Mouse (Mus musculus): ENCODE results near the gene Retreg3.
A peak's percentile ranks its signal among the peaks of the same experiment; 100 is the strongest.
"Not testable (repeated sequence)": the region's sequence is repeated elsewhere in the genome, so short reads cannot be mapped to it uniquely, and the experiment has no call there.

Retreg3 gene

DNA sequence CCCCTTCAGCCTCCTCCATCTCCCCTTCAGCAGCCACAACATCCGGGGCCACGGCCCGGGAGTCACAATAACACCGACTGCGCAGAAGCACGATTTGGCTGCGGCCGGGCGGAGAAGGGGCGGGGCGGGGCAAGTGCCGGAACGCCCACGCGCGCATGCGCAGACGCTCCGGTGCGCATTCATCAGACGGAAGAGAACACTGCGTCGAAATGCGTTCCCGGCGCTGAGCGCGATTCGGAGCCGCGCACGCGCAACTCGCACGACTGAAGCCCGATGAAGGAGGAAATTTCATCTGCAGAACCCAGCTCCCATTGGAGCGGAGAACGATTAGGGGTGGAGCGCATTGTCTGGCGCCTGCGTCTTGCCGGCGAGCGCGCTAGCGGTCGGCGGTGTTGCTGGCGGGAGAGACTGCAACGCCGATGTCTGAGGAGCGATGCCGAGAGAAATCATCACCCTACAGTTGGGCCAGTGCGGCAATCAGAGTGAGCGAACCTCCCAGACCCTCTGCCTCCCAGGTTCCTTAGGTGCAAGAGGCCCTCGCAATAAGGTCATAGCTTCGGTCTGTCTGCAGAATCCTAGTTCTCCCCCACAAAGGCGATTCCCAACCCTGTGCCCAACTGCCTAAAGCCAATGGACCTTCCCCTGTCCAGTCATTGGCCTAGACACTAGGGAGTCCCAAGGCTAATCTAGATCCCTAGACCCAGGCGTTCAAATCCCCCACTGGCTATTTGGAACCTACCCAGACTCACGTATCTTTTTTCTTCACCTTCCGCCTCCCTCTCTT is at the start of gene Retreg3, which contains the start of gene Tubg1:
TSS of gene Retreg3 (minus strand) at position 133 of the 784 bp plus-strand sequence.
TSS of gene Tubg1 (plus strand) at position 178 of the 784 bp plus-strand sequence.
- peak; percentile 98 for DNase-seq (ENCODE audit: low spot score)

DNA sequence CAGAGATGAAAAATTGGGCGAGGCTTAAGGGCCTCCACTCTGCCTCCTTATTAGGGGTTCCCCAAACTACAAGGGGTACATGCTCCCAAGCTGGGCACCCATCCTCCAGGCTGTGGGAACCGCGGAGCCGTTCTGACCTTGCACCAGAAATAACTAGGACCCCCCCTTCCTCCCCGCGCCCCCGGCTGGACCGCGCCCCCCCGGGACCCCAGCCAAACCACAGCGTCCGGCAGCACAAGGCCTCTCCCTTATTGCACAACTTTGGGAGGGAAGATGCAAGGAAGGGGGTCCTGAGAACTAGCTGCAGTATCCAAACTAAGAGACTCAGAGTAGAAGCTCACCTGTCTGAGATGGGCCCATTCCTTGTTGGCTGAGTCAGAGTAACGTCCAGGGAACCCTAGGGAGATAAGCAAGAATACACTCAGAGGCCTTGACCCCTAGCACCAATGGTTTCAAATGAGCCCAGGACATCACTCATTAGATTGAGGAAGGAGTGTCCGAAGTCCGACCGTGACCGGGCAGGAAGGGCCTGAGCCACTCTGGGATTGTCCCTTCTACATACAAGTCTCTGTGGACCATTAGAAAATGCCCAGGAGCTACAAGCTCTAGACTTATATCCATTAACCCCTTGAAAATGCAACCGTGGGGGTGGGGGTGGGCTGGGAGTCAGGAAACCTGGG is 48.7 kb upstream of the Retreg3 start:
- DNase-seq (ENCODE audit: low spot score), result peak; percentile 62

DNA sequence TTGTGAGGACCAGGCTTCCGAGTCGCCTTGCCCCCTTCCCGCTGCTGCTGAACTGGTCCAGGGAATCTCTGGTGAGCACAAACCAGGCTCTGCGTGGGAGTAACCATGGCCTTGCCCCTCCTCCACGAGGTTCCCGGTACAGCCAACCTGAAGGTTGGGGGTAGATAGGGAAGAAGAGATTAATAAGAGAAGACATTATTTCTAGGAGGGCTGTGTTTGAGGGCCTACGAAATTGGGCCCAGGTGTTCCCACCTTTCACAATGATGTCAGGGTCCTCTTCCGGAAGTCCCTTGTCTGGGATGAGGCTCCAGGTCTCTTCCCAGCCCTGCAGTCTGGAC is 48.2 kb upstream of the Retreg3 start:
- no peak for DNase-seq (ENCODE audit: low spot score)

DNA sequence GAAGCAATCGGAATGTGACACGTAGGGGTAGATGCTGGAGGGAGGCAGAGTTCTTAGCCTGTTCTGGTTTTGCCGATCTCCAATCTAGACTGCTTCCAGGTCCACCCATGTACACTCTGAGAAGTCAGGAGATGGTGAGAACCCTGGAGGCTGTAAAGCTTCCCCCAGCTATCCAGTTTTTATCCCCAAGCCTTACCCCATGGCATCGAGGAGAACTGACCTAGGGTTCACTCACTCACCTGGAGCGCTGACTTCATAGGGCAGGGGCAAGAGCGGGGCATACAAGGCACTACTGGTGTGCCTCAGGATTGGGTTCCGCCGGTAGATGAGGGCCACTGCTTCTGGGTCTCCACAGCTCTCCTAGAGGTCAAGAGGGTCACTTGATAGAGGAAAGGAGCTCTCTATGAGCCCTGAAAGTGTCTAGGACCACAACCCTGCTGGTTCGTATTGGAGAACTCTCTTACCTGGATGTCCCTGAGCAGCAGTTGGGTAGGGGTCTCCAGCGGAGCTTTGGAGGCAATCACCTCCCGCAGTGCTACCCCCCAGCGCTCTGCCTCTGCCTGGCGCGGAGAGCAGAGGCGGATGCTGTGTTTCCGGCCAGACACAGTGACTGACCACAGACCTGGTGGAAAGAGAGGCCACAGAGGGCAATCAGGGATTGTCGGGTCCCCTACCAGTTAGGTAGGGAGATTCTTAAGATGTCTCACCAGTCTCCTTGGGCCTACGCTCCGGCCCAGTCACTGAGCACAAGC is 47.7 kb upstream of the Retreg3 start:
- DNase-seq (ENCODE audit: low spot score), result no peak

DNA sequence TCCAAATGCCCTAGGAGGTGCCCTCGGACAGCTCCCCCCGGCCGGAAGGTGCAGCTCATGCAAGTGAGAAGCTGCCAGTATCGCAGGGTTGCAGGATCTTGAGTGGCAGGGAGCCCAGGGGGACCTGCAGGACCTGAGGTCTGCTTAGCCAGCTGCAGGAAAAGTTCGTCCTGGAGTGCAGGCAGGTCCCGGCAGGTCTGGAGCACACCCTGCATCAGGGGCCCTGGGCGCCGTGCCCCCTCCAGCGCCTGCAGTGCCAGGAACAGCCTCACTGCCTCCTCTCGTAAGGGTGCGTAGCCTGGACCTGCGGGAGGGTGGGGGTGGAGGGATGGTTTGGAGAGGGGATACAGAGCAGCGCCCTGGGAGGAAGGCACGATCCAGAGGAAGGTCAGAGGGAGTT is 46.7 kb upstream of the Retreg3 start:
- DNase-seq (ENCODE audit: low spot score), result no peak

DNA sequence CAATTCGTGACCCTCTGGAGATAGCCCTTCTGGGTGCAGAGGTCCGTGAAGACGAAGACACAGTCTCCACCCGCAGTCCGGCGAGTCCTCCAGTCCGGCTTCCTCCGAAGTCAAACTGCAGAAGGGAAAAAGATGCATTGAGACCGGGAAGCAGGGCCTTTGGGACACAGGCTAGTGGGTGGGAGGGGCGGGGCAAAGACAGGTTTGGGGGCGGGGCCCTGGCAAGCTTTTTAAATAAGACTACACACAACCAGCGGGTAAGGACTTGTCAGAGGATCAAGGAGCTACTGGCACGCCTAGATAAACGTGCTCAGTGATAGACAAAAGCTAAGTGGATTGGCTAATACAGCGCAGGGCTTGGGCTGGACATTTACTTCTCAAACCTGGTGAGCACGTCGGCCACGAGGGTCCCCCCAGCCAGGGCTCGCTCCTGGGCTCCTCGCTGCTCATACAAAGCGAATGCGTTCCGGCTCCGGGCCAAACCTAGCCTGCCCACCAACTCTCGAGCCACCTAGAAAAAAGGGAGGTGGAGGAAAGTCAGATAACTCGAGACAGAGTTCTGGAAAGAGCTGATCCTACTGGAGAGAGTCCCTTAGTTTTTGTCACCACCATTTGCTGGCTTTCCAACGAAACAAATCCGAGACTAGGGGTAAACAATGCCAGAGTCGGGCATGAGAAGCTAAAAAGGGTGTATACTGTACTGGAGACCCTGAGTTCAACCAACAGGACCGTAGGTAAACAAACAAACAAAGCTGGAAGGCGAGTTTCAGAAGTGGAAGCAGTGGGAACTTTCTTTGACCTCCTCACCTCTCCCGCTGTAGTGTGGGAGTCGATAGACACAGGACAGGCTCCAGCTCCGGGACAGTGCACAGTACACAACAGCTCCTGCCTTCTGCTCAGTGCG is 45.2 kb upstream of the Retreg3 start:
- DNase-seq (ENCODE audit: low spot score), result peak; percentile 59

DNA sequence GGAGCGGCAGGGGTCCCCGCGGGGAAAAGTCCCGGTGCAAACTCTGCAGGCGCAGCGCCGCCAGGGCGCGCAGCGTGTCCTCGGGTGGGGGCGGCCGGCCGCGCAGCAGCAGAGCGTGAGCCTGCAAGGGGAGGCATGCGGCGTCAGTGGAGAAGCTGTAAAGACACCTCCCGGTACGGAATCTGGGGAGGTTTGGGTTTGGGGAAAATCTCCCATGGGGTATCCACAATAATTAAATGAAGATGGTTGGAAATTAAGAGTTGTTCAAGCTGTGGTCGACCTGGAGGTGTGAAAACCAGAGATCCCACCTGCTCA is 44.6 kb upstream of the Retreg3 start:
- DNase-seq (ENCODE audit: low spot score), result no peak

DNA sequence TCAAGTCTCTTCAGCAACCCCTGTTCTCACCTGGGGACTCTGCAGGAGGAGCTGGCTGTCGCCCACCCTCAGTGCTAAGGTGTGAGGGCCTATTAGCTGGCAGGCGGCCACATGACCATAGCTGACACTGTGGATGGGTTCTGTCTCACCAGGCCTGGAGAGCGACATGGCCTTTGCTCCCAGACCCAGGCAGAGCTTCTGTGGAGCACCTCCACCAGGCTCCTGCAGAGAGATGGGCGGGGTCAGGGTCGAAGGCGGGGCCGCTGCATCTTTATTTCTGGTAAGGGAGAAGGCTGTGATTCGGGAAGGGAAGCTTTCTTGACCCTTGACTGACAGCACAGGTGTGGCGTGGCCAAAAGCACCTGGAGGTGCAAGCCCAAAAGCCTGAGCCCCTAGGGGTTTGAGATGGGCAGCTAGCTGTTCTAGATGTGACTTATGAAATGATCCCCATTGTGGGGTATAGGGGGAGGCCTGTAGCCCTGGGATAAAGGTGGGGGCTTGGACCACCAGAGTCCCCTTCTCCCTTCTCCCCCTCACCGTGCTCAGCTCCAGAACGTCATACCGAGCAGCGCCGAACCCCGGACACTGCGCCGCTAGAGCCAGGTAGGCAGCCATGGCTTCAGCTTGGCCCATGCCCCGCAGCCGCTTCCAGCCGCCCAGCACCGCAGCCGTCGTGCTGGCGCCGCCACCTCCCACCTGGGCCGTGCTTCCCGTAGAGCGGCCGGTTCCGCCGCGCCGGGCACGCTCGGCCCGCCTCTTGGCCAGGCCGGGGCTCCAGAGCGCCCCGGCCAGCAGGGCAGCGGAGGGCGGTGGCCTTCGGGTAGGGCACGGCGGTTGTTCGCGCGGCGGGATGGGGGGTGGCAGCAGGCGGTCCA is 44.0 kb upstream of the Retreg3 start:
- no peak for DNase-seq (ENCODE audit: low spot score)

DNA sequence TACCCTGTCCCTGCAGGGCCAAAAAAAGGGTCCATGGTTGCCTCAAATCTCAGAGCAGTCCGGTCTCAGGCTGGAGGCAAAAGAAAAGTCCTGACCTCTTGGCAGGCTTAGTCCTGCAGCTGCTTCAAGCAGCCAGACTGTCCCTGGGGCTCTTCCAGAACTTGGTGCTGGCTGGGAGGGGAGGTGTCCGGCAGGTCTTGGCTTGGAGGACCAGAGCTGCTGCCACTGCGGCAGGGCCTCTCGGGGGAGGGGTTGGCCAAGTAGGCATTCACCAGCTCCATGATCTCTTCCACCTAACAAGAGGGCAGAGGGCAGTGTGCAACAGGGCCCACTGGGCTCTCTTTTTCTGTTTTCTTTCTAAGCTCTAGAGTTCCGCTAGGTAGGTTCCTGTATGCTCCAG is 43.1 kb upstream of the Retreg3 start:
- DNase-seq (ENCODE audit: low spot score), result peak; percentile 63

DNA sequence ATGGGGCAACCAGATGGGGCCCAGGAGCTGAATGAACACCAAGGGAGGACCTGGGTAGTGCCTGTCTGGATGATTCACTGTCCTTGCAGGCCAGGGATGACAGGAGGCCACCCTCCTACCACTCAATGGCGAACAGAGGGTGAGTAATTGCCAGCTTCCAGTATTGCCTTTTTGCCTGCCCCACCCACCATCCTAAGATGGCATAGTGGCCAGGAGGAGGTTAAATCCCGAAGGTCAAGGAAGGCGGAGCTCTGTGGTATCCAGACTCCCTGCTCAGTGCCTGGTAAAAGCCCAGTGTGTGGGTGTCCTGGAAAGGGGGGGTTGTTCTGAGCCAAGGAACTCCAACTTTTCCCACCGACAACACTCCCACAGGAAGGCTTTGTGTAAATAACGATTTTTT is 42.6 kb upstream of the Retreg3 start:
- DNase-seq (ENCODE audit: low spot score), result no peak

DNA sequence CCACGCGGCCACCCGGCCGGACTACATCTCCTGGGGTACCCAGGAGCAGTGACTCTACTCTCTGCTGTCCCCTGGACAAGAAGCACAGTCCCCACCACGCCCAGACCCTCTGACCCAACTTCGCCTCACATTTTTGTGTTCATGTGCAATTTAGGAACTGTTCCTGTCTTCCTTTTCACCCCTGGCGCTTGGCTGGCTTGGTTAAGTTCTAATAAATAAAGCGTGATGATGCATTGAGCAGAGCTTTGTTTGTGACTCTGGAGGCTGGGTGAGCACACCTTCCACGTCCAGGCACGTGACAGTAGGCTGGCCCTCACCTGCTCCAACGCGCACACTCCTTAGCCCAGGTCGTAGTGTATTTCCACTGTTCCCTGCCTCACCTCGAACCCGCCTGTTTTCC is 41.9 kb upstream of the Retreg3 start:
- no peak for DNase-seq (ENCODE audit: low spot score)

DNA sequence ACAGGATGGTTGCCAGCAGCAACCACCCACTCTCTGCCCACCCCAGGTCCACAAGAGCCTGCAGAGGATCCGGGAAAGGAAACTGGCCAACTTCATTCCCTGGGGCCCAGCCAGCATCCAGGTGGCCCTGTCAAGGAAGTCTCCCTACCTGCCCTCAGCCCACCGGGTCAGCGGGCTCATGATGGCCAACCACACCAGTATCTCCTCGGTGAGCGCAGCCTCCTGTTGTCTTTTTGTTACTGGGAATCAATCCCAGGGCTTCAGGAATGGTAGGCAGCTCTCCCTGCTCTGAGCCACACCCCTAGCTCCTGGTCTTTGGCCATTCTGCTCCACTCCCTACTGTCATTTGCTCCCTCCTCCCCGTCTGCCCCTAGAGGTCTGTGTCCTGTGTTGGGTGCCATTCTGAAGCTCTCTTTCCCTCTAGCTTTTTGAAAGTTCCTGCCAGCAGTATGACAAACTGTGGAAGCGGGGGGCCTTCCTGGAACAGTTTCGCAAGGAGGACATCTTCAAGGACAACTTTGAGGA is 41.4 kb upstream of the Retreg3 start:
- not testable (repeated sequence) for DNase-seq (ENCODE audit: low spot score)

DNA sequence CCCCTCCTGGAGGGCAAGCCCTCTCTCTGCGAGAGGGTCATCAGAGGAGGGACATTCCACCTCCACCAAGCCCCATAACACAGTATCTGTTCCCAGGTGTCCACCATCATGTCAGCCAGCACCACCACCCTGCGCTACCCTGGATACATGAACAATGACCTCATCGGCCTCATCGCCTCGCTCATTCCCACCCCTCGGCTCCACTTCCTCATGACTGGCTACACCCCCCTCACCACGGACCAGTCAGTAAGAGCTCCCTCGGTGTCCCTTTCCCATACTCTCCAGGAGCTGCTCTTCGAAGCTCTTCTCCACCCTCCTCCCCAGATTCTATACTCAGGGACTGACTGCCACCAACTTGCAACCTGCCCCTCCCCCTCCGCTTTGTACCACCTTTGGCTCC is 40.5 kb upstream of the Retreg3 start:
- DNase-seq (ENCODE audit: low spot score), result not testable (repeated sequence)

DNA sequence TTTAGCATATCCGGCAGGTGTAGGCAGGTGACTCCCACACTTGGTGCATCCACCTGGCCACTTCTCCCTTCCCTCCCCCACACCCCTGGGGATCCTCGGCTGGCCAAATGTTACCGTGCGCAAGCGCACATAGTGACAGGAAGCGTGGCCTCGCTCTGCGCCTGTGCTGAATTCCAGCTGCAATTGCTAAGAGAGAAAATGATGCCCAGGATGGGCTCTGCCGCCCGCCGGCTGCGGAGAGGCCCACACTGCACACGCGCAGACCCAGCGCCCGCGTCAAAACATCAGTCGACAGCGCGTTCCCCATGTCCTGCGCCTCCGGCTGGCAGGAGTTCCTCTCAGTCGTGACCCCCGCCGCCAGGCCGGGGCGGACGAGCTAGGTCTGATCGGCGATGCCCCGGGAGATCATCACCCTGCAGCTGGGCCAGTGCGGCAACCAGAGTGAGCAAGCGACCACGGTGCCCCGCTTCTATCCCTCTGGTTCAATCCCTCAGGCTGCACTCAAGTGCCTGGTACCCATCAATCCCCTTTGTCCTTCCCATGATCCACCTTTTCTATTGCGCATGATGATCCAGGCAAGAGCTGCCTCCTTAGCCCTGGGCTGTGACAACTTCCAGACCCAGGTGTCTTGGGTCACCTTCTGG is 36.2 kb upstream of the Retreg3 start, which contains the start of gene Tubg2:
TSS of gene Tubg2 (plus strand) at position 180 of the 644 bp plus-strand sequence.
- DNase-seq (ENCODE audit: low spot score), result peak; percentile 50

DNA sequence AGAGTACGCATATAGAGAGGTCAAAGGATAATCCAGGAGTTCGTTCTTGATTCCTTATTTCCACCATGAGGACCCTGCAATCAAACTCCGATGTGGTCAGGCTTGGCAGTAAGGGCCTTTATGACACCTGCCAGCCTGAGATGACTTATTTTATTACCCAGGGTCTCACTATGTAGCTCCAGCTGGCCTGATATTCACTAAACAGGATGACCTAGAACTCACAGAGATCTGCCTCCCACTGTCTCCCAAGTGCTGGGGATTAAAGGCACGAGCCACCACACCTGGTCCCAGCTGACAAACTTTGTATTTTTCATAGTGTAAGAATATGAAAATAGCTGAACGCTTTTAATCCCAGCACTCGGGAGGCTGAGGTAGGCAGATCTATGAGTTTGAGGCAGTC is 35.5 kb upstream of the Retreg3 start:
- DNase-seq (ENCODE audit: low spot score), result no peak

DNA sequence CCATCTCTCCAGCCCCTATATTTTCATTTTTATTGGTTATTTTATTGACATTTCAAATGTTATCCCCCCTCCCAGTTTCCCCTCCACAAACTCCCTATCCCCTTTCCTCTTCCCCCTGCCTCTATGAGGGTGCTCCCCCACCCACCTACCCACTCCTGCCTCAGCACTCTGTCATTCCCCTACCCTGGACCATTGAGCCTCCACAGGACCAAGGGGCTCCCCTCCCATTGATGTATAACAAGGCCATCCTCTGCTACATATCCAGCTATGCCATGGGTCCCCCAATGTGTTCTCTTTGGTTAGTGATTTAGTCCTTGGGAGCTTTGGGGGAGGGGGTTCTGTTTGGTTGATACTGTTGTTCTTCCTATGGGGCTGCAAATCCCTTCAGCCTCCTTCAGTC is 35.0 kb upstream of the Retreg3 start:
- DNase-seq (ENCODE audit: low spot score), result no peak

DNA sequence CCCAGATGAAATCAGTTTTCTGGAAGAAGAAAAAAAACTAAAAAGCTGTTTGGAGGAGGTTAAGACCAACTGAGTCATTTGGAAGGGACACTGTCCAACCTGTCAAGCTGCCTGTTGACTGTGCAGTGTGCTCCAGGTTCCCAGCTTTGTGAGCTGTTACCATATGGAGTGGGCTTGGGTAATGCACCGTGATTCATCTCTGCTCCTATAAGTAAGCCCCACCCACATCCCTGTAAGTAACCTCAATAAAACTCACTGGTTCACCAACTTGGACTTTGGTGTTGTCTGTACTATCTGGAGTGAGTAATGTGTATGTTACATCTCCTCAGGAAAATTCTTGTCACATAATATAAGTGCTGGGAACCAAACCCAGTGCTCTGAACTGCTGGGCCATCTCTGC is 33.1 kb upstream of the Retreg3 start:
- DNase-seq (ENCODE audit: low spot score), result no peak

DNA sequence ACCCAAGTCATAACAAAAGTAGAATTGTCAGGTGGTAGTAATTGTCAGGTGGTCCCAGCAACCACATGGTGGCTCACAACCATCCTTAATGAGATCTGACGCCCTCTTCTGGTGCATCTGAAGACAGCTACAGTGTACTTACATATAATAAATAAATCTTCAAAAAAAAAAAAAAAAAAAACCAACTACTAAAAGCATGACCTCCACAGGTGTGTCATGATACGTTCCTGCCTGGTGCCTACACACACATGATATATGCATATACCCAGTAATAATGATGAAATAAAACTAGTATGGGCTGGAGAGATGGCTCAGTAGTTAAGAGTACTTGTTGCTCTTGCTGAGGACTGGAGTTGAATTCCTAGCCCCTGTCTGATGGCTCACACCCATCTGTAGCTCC is 31.4 kb upstream of the Retreg3 start:
- DNase-seq (ENCODE audit: low spot score), result no peak

DNA sequence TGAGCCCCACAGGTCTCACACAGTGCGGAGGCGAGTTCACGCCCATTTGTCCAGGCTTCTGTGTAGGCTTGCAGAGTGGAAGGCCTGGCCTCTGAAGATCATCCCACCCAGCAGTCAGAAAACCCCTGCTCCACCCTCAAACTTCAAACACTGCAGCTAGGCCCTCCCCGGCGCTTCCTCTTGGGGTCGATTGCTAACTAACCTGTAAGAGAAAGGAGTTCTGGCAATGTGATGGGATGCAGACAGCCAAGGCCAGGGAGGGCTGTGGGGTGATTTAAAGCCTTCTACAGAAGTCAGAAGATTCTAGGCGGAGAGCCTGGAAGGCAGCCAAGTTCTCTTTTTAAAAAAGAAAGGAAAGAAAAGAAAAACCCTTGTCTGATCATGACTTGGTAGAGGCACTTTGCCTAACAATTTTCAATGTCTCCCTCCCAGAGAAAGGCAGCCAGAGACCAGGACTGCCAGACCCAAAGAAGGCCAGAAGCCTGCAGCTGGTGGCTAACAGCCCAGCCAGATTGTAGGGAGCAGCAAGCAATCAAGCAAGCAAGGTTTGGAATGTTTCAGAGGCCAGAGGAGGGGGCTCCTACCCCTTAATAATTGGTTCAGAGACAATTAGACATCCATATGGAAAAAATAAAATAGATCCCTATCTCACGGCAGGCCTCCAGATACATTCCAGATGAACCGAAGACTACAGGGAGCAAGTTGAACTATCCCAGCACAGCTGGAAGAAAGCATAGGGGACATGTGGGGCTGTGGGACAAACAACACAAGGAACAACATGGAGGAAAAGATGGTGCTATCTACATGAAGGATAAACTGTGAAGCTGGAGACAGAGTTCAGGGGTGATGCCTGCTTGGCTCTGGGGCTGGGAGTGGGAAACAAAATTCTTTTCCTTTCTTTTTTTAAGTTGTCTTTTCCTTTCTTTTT is 29.7 kb upstream of the Retreg3 start:
- peak; percentile 45 for DNase-seq (ENCODE audit: low spot score)

All from urinary bladder, postnatal 14 days (tissue).